Mouse (Mus musculus) WW6 (cell line): ENCODE results near the gene Pde3a.

ENCODE experiments used
- DNase-seq: peaks from one replicate; pipeline ENCODE4 v3.0.0-alpha.2; 2013; ENCODE audit warnings: low read depth, low spot score

Gene Pde3a

GRCm38 (mm10) chr6:141495634-141496418, 246.8 kb downstream of the Pde3a start:
- peak; percentile 45 for DNase-seq

GRCm38 (mm10) chr6:141499511-141499910, 250.4 kb downstream of the Pde3a start:
- no peak for DNase-seq

- no peak for DNase-seq
These were observed 252.1 kb downstream of the Pde3a start for GRCm38 (mm10) chr6:141501171-141501570.

- DNase-seq, result no peak
These were observed 273.5 kb downstream of the Pde3a start for GRCm38 (mm10) chr6:141522541-141522940.

GRCm38 (mm10) chr6:141523747-141524640, 274.9 kb downstream of the Pde3a start, which contains the start of gene Slco1c1:
Gene Slco1c1, plus strand, starts transcription at chr6:141524368.
- DNase-seq, result no peak

GRCm38 (mm10) chr6:141525787-141526186, 276.7 kb downstream of the Pde3a start:
- DNase-seq, result no peak

- no peak for DNase-seq
These were observed 281.8 kb downstream of the Pde3a start for GRCm38 (mm10) chr6:141530865-141531264.

- no peak for DNase-seq
These were observed 288.2 kb downstream of the Pde3a start for GRCm38 (mm10) chr6:141537298-141537697.

GRCm38 (mm10) chr6:141541136-141541535, 292.1 kb downstream of the Pde3a start:
- DNase-seq, result no peak

GRCm38 (mm10) chr6:141543344-141543743, 294.3 kb downstream of the Pde3a start:
- DNase-seq, result no peak
